Mouse (Mus musculus) layer of hippocampus, postnatal 10 days (tissue): ENCODE measurements at regions not wholly inside any gene's neighbourhood (a gene's known extent, or its start where the extent isn't known, plus 50 kb on each side); places are given as distances from the start of the nearest gene placed in this dataset.
"Not testable (repeated sequence)": the region's sequence is repeated elsewhere in the genome, so short reads cannot be mapped to it uniquely, and the experiment has no call there.

Source experiments
- DNase-seq, 2 experiments: peaks; one replicate each; pipeline ENCODE4 v3.0.0; 2021; ENCODE audit warnings: low spot score in 2 of 2

DNA sequence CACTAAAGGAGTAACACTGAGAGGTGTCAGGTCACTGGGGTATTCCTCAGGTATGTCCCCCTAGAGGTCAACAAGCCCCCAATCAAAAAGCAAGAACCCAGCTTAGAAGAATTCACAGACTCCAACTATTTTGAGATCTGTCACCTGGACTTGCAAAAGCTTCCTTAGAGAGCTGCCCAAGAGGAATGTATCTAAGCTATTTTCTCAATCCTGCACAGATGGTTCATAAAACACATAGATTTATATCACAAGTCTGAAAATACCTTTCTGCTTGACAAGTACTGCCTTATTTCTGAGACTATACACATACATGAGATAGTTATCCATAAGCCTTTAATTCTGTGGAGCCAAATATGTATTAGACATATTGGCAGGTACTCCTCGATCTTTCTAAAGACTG is 342.1 kb upstream of the Klf6 start:
- no peak for DNase-seq

DNA sequence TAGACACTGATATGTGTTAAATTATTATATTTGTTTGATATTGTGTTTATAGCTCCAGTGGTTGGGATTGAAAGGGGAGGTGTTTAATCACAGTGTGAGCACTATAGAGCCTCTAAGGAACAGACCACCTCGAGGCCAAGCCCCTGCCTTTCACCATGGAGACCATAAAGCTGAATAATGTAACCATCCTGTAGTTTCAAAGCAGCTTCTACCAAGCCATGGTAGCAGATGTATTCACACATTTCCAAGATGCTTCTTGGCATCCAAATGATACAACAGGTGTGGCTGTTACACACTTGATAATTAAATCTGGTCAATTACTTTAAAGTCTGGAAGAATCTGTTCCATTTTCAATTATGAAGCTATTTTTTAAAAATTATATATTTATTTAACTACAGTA is 341.7 kb upstream of the Klf6 start:
- peak in 1 of 2 experiments; percentile 18 for DNase-seq

DNA sequence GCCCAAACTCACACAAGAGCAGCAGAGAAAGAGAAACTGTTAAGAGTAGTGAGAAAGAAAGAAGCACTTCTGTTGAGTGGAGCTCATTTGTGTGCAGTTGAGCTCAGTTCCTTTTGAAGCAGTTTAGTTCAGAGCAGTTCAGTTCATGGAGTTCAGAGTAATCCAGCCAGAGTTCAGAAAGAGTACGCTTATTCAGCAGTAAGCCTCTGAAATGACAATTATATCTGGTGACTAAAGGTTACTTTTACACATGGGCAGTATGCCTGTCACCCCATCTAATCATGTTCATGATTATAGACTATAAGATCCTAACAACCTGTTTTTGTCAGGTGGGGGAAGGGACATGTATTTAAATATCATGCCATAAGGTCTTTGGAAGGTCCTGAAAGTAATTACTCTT is 333.9 kb upstream of the Klf6 start:
- no peak for DNase-seq

DNA sequence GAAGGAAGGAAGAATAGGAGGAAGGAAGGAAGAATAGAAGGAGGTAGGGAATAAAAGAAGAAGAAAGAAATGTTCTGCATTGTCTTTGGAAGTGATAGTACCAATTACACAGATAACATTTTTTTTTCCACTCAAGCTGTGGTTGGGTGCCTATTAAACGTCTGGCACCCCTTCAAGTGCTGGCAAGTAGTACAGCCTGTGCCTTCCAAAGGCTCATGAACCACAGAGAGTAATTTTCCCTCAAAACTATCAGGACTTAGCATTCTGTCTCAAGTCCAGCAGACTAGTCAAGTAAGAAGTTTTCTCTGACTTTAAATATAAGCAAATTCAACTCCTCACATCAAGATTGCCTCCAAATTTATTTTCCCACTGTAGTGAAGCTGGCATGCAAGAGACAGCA is 321.0 kb upstream of the Klf6 start:
- peak; percentile 12 to 30 for DNase-seq

DNA sequence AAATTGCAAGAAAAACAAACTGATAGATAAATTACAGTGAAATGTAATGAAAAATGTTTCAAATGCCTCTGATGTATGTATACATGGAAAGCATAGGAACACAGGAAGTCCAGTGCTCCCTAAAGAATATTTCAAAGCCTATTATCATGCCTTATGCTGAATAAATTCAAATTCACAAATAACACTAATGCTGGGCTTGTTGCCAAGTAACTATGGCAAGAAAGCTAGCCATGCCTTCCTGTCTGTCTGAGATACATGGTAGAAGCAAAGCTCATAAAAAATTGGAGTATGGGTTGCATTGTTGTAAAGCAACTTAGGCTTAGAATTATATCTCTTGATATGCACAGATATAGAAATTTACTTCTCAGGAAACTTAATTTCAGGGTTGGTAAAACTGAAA is 315.8 kb upstream of the Klf6 start:
- DNase-seq: no peak

DNA sequence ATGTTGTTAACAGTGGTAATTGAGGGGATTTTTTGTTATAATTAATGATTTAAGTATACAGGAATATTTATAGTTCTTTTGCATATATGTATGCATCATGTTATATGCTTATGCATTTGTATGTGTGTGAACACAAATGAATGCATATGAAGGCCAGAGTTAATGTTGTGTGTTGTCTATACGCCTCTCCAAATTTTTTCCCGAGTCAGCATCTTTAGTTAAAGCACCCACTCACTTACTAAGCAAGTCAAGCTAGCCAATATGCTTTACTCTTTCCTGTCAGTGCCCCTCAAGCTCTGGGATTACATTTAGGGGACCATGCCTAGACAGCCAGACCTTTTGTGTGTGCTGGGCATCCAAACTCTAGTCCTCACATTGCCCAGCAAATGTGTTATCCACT is 315.3 kb upstream of the Klf6 start:
- no peak for DNase-seq

DNA sequence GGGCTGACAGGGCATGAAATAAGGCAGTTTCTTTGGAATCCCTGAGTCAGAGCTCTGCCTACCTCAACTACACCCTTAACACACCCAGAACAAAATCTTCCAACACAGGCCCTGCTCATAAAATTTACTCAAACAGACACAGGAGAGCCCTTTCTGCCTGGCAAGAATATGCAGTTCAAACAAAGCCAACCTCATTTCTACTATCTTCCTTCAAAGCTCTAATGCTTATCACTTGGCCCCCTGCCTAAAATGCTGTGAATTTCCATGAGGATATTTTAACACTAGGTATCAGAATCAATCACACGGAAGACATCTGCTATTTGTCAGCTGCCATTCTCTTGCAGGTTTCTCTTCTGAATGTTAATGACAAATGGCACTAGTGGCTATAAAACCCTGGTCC is 314.3 kb upstream of the Klf6 start:
- DNase-seq: no peak

DNA sequence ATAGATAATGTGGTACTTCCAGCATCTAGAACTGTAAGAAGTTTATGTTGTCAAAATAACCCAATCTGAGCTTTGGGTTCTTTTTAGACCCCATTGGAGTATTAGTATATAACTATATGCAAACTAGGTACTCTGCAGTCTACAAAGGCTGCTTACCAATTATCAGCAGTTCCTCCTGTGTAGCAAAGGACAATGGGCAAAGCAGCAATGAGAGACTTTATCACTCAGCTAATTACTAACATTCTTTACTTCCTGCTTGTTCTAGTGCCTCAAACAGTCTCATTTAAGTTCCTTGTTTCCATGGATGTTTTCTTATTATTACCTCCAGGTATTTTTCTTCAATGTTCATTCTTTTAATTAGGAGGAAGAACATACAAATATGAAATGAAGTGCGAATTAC is 312.5 kb upstream of the Klf6 start:
- no peak for DNase-seq

DNA sequence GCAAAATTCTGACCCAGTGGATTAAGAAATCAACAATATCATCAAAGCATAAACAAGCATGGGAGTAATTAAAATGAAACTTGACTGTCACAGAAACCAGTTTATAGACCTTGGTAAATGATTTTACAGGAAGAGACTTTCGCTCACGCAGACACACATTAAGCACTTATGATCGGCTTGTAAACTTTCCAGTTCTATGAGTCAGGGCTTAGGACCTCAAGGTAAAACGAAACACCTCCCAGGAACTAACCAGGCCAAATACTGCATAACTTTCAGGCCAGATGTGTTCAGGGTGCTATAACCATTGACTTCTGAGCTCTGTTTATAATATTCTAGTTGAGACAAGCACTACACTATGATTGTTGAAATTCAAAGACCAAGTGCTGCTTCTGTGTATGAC is 312.1 kb upstream of the Klf6 start:
- no peak for DNase-seq

DNA sequence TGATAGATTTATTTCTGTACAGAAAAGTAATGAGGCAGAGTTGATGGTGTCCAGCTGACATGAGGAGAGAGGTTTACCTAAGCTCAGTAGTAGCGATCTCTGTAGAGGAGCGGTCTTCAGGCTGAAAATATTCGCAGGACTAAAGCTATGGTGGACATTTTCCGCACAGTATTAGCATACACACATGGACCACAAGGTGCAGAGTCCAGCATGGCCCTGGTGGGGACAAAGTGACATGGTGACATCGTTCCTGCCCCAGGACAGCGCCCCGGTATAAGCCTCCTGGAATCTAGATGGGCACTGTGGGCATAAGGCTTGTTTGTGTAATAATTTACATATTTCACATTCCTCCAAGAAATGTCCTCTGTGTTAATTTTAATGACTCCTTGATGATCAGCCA is 311.5 kb upstream of the Klf6 start:
- no peak for DNase-seq

DNA sequence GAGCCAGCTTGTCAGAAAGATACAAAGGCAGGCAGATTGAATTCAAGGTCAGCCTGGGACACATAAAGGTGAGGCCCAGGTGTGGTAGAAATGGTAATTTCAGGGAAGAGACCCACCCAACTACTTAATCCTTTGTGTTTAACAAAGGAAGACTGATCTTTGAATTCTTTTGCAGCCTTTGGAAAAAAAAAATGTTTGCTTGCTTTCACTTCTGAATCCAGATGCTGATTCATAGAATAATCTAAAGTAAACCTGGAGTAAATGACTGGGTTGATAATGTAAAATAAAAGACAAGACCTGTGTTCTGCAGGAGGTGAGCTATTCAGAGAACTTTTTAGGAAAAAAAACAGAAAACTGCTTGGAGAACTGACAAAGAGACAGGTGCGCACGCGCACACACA is 310.9 kb upstream of the Klf6 start:
- no peak for DNase-seq

DNA sequence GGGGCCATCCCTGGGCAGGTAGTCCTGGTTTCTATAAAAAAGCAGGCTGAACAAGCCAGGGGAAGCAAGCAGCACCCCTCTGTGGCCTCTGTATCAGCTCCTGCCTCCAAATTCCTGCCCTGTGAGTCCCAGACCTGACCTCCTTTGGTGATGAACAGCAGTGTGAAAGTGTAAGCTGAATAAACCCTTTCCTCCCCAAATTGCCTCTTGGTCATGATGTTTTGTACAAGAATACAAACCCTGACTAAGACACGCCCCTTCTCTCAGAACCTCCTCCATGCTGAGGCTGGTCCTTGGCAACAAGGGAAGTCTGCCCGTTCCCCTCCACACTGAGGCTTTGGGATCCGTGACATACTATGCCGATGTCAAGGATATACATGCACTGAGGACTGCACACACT is 310.2 kb upstream of the Klf6 start:
- DNase-seq: no peak

DNA sequence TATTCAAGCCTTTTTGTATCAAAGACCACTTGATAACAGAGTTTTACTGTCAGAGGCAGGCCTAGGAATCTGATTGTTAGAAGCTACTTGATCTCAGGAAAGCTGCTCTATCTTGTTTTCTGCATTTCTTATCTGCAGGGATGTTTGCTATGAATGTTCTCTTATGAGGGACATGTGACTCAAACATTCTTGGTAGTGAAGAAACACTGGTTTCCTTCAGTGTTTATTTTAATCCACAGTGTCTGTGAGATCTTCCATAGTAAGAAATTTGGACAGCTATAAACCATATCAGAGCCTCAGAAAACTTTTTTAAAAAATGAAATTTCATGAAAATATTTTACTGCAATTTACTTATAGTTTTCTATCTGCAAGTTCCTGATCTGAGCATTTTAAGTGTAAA is 307.8 kb upstream of the Klf6 start:
- DNase-seq: no peak

DNA sequence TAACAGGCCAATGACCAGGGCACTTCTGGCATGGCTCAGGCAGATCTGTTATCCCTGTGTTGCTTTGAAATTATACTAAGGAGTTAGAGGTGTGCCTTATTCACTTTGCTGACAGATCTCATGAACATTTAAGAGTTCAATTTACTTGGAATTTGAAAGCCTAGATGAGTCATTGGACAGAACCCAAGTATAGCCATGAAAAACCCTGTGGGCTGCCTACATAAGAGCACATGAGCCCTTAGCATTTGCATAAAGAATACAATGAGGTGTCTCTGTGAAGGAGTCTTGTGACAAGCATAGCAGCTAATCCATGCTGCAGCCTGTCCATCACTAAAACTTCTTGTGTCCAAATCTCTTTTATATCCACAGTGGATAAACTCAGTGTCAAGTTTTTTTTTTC is 303.2 kb upstream of the Klf6 start:
- DNase-seq: no peak

DNA sequence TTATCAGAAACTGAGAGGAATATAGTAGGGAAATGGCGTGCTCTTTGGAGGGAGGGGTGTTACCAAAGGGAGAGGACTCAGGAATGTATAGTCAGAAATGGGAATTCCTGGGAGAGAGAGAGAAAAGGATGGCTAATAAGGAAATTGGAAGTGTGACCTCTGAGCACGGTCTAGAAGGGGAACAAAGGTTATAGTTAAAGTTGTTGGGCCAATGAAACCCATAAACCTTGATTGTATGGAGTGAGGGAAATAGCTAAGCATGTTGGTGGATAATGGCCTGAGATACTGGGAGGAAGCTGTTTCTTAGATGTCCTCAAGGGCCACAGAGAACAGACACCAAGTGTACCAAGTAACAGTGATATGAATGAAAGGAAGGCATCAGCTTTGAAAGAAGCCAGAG is 294.8 kb upstream of the Klf6 start:
- no peak for DNase-seq

DNA sequence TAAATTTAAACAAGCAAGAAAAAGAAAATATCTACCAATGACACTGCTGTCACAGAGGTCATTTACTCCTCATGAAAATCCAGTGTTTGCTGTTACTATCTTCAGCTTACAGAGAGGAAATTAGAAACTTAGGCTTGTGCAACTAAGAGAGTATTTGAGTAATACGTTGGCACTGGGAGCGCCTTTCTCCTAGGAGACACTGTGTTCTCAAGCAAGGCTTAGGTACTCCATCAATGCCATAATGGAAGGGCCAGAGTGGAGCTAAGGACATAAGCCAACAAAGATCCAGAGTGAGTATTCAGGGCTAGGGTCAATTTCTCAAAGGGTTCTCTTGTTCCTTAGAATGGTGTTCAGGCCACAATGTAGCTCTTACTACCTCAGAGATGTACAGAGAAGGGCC is 294.4 kb upstream of the Klf6 start:
- DNase-seq: no peak

DNA sequence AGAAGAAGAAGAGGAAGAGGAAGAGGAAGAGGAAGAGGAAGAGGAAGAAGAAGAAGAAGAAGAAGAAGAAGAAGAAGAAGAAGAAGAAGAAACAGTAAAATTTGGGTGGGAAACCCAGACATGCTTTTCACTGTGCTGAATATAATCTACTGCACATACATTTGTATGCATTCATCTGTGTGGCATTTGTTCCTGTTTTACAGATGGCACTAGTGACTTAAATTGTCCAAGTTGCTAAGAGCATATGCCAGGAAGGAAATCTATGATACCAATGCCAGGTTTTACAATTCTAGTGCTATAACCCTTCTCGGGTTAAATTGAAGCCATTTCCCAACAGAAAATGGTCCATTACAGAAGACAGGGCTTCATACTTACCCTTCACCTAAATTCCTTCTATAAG is 291.7 kb upstream of the Klf6 start:
- DNase-seq: no peak

DNA sequence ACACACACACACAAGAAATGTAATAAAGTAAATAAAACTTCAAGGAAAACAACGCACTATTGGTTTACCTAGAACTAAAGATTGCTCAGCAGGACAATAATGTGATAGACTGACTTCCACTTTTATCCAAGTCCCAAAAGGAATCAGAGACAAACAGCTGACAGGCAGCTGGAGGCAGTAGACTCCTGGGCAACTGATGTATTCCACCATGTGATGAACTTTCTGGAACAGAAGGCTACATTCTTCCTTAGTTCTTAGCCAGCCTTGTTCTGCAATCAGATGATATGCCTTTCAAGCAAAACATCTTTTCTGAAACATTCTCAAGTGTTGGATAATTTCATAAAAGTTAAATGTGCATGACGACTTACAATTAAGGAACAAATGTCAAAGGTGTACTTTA is 290.9 kb upstream of the Klf6 start:
- no peak for DNase-seq

DNA sequence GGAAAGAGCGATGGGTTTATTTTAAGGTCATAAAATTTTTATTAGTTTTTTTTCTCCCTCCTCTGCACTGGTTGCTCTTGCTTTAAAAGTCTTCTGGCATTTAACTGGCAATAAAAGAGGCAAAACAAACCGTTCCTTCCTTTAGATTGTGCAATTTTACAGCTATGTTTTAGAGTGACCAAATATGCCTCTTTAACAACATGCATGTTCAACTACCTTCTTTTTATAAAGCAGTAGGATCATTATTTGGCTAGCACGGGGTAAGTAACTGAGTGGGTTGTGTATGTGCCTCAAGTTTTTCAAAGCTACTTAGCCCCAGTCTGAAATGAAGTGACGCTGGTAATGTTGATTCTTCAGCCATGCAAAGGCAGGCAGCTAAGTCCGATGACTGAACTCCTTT is 284.7 kb upstream of the Klf6 start:
- DNase-seq: no peak

DNA sequence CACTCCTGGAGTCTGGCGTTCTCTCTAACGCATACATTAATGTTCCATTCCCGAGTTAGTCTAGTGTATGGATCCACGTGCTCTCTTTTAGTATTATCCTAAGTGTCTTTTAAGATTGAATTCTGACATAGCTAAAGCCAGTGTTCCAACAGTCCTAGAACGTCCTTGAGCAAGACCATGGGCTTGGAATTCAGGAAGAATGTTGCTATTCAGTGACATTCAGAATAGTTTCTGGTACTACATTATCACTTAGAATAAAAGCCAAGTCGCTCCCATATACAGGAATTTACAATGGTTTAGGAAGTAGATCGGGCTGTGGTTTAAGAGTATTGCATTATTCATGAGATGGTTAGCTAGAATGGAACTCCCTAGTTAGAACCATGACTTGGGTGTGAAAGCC is 277.6 kb upstream of the Klf6 start:
- not testable (repeated sequence) for DNase-seq

DNA sequence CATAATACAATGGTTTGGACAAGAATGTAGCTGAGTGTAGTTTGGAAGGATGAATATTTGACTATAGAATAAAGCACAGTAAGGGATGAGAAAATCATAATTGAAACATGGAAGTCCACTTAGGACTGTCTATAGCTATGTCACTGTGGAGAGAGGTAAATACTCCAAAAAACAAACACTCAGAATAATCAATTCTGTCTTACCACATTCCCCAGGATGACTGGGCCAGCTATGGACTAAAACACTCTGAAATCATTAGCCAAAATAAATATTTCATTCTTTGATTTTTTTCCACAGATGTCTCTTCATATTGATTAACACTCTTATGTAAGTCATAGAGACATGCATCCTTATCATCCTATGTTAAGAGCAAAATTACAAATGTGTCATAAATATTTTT is 274.1 kb upstream of the Klf6 start:
- no peak for DNase-seq

DNA sequence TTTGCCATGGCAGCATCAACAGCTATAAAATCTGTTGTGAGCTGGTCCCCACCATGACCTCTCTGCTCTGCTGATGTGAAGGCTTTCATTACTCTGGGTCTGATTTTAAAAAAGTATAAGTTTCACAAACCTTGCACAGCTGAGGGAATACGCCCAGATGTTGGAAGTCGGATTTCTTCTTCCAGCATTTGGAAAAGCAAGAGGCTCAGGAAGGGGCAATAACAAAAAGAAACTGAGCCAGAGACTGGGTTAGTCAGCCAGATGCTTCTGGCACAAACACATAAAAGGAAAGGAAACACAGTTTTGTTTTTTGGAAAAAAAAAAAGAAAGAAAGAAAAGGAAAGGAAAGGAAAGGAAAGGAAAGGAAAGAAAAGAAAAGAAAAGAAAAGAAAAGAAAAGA is 270.0 kb upstream of the Klf6 start:
- DNase-seq: no peak

DNA sequence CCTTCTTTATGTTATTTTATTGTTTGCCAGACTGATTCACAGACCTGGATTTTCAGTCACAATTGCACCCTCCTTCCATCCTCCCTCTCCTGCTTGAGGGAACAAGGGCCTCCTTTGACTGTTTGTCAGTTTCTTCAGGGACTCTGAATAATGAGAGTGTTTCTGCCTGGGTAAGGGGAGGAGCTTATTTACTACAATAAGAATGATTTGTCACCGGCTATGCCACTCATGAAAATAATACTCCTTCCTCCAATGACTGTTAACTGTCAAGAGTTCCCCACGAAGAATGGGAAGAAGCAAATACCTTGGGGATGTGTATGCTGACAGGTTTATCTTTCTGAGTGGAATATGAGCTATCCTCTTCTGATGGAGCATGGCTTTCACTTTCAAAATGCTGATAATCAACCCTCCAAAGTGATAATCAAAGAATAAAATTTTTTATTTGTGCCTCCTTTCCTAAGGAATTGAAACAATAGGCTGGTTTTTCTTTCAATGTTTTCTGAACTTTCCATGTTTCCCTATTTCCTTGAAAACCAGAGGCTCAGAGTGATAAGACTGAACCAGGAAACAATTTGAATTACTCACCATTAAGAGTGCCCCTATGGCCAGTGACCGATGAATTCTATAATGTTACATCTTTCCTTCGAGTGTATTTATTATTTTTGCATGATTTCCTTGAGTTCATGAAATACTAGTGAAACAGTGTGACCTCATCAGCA is 269.3 kb upstream of the Klf6 start:
- DNase-seq: no peak

DNA sequence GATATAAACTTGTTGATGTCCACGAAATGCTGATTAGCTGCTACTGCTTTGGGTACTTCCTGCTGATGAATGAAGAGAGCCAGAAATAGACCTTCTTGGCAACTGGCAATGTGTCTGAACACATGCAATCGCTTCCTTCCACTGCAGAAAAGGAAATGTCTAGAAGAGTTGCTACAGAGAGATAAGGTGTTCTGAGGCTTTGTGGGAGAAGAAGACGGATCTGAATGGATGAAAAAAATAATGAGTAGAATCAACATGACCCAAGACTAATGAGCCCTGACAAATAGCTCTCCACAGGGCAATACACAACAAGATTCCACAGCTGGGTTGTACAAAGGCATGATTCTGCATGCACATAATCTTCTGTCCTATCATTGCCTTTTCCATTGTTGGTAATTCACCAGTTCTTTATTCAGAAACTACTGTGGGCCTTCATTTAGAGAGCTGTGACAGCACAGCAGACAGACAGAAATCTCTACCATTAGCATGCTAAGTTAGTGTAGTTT is 268.7 kb upstream of the Klf6 start:
- no peak for DNase-seq
